Mouse (Mus musculus): ENCODE data around the gene Gda. TPM values are rescaled to one million over a fixed set of nuclear protein-coding genes. Genes with fewer than 3 reads are reported as not detected.

Gda gene
- total RNA-seq, 1 experiment, result 0.13 TPM

DNA sequence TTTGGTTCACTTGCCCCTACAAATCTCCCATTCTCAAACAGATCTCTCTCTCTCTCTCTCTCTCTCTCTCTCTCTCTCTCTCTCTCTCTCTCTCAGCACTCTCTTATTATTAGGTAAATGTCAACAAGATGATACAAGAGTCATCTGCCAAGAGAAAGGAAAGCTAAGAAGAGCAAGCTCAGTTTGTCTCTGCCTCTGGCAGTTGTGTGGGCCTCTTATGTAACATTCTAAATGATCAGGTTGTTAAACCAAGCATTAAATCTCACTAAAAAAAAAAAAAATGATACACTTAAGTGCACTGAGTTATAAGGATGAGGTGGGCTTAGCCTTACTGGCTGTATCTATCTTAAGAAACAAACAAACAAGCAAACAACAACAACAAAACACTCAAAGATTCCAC, 18.1 kb upstream of the Gda start:
- in situ Hi-C loops (cut with MboI; ENCODE audit: low sequenced_read_pairs in 2 of 2, unreplicated experiment in 2 of 2), result no loop called here
- Histone ChIP-seq H3K4me3 (ENCODE audit: insufficient read depth in 1 of 2, low read depth in 1 of 2, low read length in 2 of 2, poor library complexity in 1 of 2, severe bottlenecking in 1 of 2) (no peak overlapping the region), H3K36me3 (ENCODE audit: control insufficient read depth, insufficient read depth, low read length, poor library complexity, severe bottlenecking) (no peaks in the 10 kb centered on the region), H3K9me3 (ENCODE audit: control insufficient read depth, insufficient read depth, low read depth, low read length) (no peaks in the 10 kb centered on the region), H3K4me1 (ENCODE audit: control insufficient read depth in 2 of 2, insufficient read depth in 2 of 2, low read length in 2 of 2, poor library complexity in 1 of 2) (no peaks in the 10 kb centered on the region), H3K9ac (ENCODE audit: insufficient read depth, low read depth, low read length, poor library complexity, severe bottlenecking) (no peak overlapping the region), H3K27ac (ENCODE audit: insufficient read depth, low read depth, low read length, poor library complexity, severe bottlenecking) (no peak overlapping the region)
- DNase-seq (ENCODE audit: low read depth, low spot score), result no peak
- TF ChIP-seq HCFC1 (IDR thresholded peaks at IDR 0.05; ENCODE audit: borderline replicate concordance, insufficient read depth, low read length), result no peak
- TF ChIP-seq MAFK (IDR thresholded peaks at IDR 0.05; ENCODE audit: insufficient read depth, low read depth, low read length), result no peak
- no peak for TF ChIP-seq CHD2 (IDR thresholded peaks at IDR 0.05; ENCODE audit: low read depth, low read length)
- no peak for TF ChIP-seq ZNF384 (IDR thresholded peaks at IDR 0.05; ENCODE audit: low read depth, low read length)
- TF ChIP-seq ZC3H11A (IDR thresholded peaks at IDR 0.05; ENCODE audit: borderline replicate concordance, low read depth, low read length), result no peak

DNA sequence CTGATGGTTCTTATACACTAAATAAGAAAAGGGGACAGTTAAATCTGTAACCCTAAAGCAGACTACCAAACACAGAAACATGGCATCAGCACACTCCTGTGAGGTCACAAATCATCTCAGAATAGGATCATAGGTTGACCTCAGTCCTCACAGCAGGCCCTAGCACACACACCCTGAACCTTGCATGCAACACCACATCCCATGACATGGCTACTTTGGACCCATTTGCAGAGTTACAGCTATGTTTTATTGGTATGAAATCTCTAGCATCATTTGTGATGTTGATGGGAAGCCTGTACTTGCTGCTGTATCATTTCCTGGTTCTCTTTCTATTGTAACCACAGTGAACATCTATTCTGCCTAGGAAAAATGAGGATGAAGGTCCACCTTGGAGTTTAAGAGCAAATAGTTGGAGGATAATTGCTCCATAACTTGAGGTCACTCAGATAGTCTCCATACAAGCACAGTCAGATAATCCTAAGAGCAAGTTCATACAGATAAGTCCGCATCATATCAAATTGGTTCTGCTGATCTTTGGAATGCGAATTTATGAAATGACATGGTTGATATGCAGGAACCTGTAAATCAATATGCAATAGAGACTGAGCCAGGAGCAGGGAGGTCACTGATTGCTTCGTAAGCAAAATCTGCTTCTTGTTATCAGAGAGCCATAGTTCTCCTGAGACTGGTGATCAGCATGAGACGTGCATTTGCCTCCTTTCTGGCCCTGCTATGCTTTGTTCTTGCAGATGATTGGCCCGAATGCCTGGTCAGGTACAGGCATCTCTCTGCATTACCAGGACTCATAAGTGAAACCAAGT, 14.1 kb upstream of the Gda start:
- no peak overlapping the region for H3K27ac ChIP-seq (ENCODE audit: insufficient read depth, low read depth, low read length, poor library complexity, severe bottlenecking)
- no peak for TF ChIP-seq MAFK (IDR thresholded peaks at IDR 0.05; ENCODE audit: insufficient read depth, low read depth, low read length)
- TF ChIP-seq ZNF384 (IDR thresholded peaks at IDR 0.05; ENCODE audit: low read depth, low read length), result no peak
- TF ChIP-seq ZC3H11A (IDR thresholded peaks at IDR 0.05; ENCODE audit: borderline replicate concordance, low read depth, low read length), result no peak
- TF ChIP-seq CHD2 (IDR thresholded peaks at IDR 0.05; ENCODE audit: low read depth, low read length), result no peak
- no peak for TF ChIP-seq HCFC1 (IDR thresholded peaks at IDR 0.05; ENCODE audit: borderline replicate concordance, insufficient read depth, low read length)
- H3K4me3 ChIP-seq (ENCODE audit: insufficient read depth in 1 of 2, low read depth in 1 of 2, low read length in 2 of 2, poor library complexity in 1 of 2, severe bottlenecking in 1 of 2), result no peak overlapping the region
- no peaks in the 10 kb centered on the region for H3K36me3 ChIP-seq (ENCODE audit: control insufficient read depth, insufficient read depth, low read length, poor library complexity, severe bottlenecking)
- H3K4me1 ChIP-seq (ENCODE audit: control insufficient read depth in 2 of 2, insufficient read depth in 2 of 2, low read length in 2 of 2, poor library complexity in 1 of 2), result no peaks in the 10 kb centered on the region
- in situ Hi-C loops (cut with MboI; ENCODE audit: low sequenced_read_pairs in 2 of 2, unreplicated experiment in 2 of 2), result no loop called here
- H3K9me3 ChIP-seq (ENCODE audit: control insufficient read depth, insufficient read depth, low read depth, low read length), result no peaks in the 10 kb centered on the region
- DNase-seq (ENCODE audit: low read depth, low spot score), result no peak
- no peak overlapping the region for H3K9ac ChIP-seq (ENCODE audit: insufficient read depth, low read depth, low read length, poor library complexity, severe bottlenecking)

DNA sequence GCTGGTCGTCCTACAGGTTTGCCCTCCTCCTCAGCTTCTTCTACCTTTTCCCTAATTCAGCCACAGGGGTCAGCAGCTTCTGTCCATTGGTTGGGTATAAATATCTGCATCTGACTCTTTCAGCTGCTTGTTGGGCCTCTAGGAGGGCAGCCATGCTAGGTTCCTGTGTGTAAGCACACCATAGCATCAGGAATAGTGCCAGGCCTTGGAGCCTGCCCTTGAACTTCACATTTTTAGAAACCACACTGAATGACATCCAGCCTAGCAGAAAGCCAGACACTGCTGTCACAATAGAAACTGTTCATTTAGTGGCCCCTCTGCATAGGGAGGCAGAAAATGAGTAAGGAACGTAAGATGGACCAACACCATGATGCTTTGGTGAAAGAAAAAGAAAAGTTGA, 8.9 kb upstream of the Gda start:
- no peak for TF ChIP-seq MAFK (IDR thresholded peaks at IDR 0.05; ENCODE audit: insufficient read depth, low read depth, low read length)
- TF ChIP-seq ZC3H11A (IDR thresholded peaks at IDR 0.05; ENCODE audit: borderline replicate concordance, low read depth, low read length), result no peak
- TF ChIP-seq CHD2 (IDR thresholded peaks at IDR 0.05; ENCODE audit: low read depth, low read length), result no peak
- TF ChIP-seq ZNF384 (IDR thresholded peaks at IDR 0.05; ENCODE audit: low read depth, low read length), result no peak
- TF ChIP-seq HCFC1 (IDR thresholded peaks at IDR 0.05; ENCODE audit: borderline replicate concordance, insufficient read depth, low read length), result no peak
- H3K4me1 ChIP-seq (ENCODE audit: control insufficient read depth in 2 of 2, insufficient read depth in 2 of 2, low read length in 2 of 2, poor library complexity in 1 of 2), result no peaks in the 10 kb centered on the region
- no peak overlapping the region for H3K9ac ChIP-seq (ENCODE audit: insufficient read depth, low read depth, low read length, poor library complexity, severe bottlenecking)
- no peaks in the 10 kb centered on the region for H3K36me3 ChIP-seq (ENCODE audit: control insufficient read depth, insufficient read depth, low read length, poor library complexity, severe bottlenecking)
- H3K4me3 ChIP-seq (ENCODE audit: insufficient read depth in 1 of 2, low read depth in 1 of 2, low read length in 2 of 2, poor library complexity in 1 of 2, severe bottlenecking in 1 of 2), result no peak overlapping the region
- no peak overlapping the region for H3K27ac ChIP-seq (ENCODE audit: insufficient read depth, low read depth, low read length, poor library complexity, severe bottlenecking)
- in situ Hi-C loops (cut with MboI; ENCODE audit: low sequenced_read_pairs in 2 of 2, unreplicated experiment in 2 of 2), result no loop called here
- H3K9me3 ChIP-seq (ENCODE audit: control insufficient read depth, insufficient read depth, low read depth, low read length), result no peaks in the 10 kb centered on the region
- no peak for DNase-seq (ENCODE audit: low read depth, low spot score)

DNA sequence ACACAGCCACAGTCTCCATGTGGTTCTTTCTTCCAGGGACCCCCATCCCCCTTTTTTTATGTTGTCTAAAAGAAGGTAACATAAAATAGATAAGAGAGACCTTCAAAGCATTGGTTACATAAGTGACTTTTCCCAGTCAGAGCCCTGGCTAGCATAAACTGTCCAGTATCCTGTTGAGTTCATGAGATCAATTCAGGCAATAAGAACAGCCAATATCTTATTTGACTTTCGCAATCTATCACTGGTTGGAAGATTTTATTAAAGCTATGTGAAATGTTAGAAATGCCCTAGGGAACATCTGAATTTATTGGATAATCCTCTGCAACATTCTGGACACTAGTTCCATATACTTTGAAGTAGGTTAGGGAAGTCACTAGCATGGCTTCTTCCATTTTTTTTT, 7.8 kb upstream of the Gda start:
- in situ Hi-C loops (cut with MboI; ENCODE audit: low sequenced_read_pairs in 2 of 2, unreplicated experiment in 2 of 2), result no loop called here
- no peaks in the 10 kb centered on the region; a peak in 1 of 4 replicates for H3K4me1 ChIP-seq (ENCODE audit: control insufficient read depth in 2 of 2, insufficient read depth in 2 of 2, low read length in 2 of 2, poor library complexity in 1 of 2)
- DNase-seq (ENCODE audit: low read depth, low spot score), result no peak

DNA sequence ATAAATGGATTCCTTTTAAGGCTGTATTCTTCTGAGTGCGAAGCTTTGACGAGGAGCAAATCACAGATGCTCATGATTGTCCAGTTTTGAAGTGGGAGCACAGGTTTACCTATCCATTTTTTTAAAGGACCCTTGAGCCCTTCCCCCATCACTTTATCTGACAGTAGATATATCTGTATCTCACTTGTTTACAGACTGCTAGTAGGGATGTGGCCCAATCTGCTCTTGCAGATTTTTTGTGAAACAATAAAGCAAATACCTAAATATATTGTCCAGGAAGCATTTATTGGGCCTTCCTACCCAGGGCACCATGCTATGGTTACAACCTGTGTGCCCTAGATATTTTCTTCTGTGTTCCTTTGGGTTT, 6.8 kb upstream of the Gda start:
- in situ Hi-C loops (cut with MboI; ENCODE audit: low sequenced_read_pairs in 2 of 2, unreplicated experiment in 2 of 2), result no loop called here
- Histone ChIP-seq H3K36me3 (ENCODE audit: control insufficient read depth, insufficient read depth, low read length, poor library complexity, severe bottlenecking) (no peaks in the 10 kb centered on the region), H3K4me1 (ENCODE audit: control insufficient read depth in 2 of 2, insufficient read depth in 2 of 2, low read length in 2 of 2, poor library complexity in 1 of 2) (no peaks in the 10 kb centered on the region; a peak in 1 of 4 replicates), H3K27ac (ENCODE audit: insufficient read depth, low read depth, low read length, poor library complexity, severe bottlenecking) (no peak overlapping the region), H3K9ac (ENCODE audit: insufficient read depth, low read depth, low read length, poor library complexity, severe bottlenecking) (no peak overlapping the region), H3K9me3 (ENCODE audit: control insufficient read depth, insufficient read depth, low read depth, low read length) (no peaks in the 10 kb centered on the region), H3K4me3 (ENCODE audit: insufficient read depth in 1 of 2, low read depth in 1 of 2, low read length in 2 of 2, poor library complexity in 1 of 2, severe bottlenecking in 1 of 2) (no peak overlapping the region)
- DNase-seq (ENCODE audit: low read depth, low spot score), result no peak
- TF ChIP-seq ZNF384 (IDR thresholded peaks at IDR 0.05; ENCODE audit: low read depth, low read length), result no peak
- no peak for TF ChIP-seq HCFC1 (IDR thresholded peaks at IDR 0.05; ENCODE audit: borderline replicate concordance, insufficient read depth, low read length)
- TF ChIP-seq CHD2 (IDR thresholded peaks at IDR 0.05; ENCODE audit: low read depth, low read length), result no peak
- no peak for TF ChIP-seq MAFK (IDR thresholded peaks at IDR 0.05; ENCODE audit: insufficient read depth, low read depth, low read length)
- no peak for TF ChIP-seq ZC3H11A (IDR thresholded peaks at IDR 0.05; ENCODE audit: borderline replicate concordance, low read depth, low read length)

More for the DNA sequence above, 7.8 kb upstream of the Gda start:
- no peak overlapping the region for H3K27ac ChIP-seq (ENCODE audit: insufficient read depth, low read depth, low read length, poor library complexity, severe bottlenecking)
- no peaks in the 10 kb centered on the region for H3K36me3 ChIP-seq (ENCODE audit: control insufficient read depth, insufficient read depth, low read length, poor library complexity, severe bottlenecking)
- no peak for TF ChIP-seq CHD2 (IDR thresholded peaks at IDR 0.05; ENCODE audit: low read depth, low read length)
- no peak overlapping the region for H3K9ac ChIP-seq (ENCODE audit: insufficient read depth, low read depth, low read length, poor library complexity, severe bottlenecking)
- no peaks in the 10 kb centered on the region for H3K9me3 ChIP-seq (ENCODE audit: control insufficient read depth, insufficient read depth, low read depth, low read length)
- H3K4me3 ChIP-seq (ENCODE audit: insufficient read depth in 1 of 2, low read depth in 1 of 2, low read length in 2 of 2, poor library complexity in 1 of 2, severe bottlenecking in 1 of 2), result no peak overlapping the region

All from ES-E14 (cell line).